Mouse (Mus musculus): ENCODE results near the gene Hnrnpa3.
A peak's percentile ranks its signal among the peaks of the same experiment; 100 is the strongest.
"Not testable (repeated sequence)": the region's sequence is repeated elsewhere in the genome, so short reads cannot be mapped to it uniquely, and the experiment has no call there.

Gene Hnrnpa3

DNA sequence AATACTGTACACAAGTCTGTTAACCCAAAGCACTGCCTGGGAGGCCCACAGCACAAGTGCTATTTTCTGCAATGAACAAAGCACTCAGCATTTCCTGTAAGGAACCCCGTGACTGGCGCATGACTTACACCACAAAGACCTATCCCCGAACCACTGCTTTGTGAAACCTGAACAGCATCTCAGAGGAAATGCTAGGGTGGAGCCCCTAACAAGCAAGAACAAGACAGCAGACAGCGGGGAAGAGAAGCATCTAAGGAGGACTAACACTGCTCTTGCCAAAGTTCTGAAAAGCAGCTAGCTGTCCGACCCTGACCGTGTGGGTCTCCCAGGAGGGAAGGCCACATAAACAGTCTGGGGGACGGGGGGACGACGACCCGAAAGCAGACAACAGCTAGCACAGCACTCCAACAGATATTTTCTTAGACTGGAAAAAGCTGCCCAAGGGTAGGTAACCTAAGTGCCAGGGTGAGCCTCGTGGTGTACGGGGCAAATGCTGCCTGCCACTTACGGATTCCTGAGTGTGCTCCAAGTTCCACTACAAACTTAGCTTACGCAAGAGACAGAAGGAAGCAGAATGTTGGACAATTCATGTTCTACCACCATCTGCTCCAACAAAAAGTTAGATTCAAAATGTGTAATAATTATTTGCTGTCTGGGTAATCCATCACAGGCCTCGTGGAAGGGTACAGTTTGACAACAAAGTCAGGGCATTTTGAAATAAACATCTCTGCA lies 24.1 kb downstream of the Hnrnpa3 start:
- DNase-seq = peak; percentile 38 to 61

DNA sequence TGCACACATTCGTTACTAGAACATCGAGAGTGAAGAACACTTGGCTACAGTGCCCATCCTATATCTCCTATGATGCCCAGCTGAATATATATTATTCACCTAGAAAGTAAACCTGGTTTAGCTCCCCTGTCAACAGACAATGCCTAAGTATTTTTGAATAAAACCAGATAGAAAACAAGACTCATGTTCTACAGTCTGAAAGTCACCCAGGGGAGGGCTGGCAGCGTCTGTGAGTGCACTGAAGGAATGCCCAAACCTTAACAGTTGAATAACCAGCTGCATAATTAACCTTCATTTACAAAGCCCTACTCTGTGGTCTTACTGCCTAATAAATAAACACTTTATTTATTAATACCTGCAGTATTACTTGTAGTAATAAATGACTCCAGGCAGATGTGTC lies 25.5 kb downstream of the Hnrnpa3 start:
- DNase-seq = no peak

DNA sequence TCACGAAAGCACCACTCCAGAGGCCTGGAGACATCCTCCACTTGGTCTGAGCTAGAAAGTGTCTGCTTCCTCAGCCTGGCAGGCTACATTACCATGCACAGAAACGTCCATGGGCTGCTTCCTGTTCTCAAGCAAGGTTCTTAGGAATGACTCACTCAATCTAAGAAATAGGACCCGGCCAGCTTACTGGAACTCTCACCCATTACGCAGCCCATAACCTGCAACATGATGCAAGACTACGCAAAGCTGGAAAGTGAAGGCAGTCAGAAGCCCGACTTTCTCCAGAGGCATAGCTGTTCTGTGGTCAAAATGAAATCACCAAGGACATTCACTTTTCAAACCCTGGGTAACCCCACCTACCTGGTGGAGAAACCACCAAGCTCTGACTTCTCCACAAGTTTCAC lies 26.4 kb downstream of the Hnrnpa3 start:
- DNase-seq = no peak

DNA sequence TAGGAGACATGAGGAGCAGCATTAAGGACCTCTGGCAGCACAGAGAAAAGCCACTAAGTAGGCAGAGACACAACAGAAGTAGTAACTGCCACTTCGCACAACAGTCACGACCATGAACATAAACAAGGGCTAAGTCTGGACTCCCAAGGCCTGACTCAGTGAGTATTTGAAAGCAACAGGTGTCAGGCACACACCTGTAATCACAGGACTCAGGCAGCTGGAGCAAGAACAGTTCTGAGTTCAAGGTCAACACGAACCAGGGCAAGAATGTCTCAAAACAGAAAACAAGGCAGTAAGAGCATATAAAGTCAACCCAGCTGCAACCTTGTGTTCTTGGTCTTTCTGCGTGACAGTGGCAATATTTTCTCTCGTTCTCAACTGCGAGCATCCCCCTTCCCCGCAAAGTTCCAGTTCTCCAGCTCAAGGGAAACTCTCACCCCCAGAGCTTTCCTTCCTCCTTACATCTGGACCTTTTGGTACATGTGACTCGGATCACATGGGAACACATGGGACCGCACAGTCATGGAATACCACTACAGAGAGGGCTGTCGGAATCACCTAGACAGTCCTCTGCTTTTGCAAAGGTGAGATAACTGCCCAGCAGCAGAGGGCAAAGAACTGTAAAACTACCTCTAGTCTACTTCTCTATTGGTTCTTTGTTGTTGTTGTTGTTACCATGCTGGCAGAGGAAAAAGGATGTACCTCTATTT lies 28.1 kb downstream of the Hnrnpa3 start:
- DNase-seq = no peak

DNA sequence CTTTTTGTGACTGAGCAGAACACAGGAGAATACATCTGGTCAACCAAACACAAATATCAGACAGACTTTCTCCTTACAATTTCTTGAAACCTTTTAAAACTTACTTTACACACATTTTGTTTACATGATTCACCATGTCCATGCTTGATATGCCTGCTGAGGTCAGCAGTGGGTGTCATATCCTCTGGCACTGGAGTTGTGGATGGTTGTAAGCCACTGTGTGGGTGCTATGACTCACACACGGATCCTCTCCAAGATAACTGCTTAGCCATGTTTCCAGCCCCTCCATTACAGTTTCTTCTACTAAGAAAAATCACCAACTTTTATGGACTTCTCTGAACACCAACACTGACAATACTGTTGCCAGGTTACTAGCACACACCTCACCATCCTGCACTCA lies 29.8 kb downstream of the Hnrnpa3 start:
- DNase-seq = no peak

DNA sequence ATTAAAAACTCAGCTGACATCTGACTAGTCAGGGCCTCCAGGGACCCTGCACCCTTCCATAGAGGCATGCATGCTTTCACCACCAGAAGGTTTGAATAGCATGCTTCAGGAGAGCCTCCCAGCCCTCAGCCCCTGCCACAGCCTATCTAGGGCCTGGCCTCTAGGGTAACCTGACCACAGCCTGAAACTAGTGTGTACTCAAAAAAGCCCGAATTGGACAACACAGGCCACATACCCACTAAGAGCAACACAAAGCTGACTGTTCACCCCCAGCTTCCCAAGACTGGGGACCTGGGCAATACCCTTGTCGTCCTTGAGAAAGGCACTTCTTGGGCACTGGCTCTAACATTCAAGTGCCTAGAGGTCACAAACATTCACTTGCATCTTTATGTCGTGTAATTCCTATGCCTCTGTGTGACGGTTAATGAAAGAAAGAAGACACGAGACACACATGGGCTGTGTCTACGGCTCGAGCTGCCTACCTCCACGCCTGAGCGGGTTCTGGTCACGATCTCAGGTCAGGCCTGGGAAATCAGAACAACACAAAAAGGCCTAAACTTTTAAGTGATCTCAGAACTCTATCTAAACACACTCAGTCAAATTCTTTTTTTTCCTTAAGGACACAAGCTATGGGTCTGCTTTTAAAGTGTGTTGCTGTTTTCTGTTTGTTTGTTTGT lies 30.6 kb downstream of the Hnrnpa3 start:
- DNase-seq = no peak

DNA sequence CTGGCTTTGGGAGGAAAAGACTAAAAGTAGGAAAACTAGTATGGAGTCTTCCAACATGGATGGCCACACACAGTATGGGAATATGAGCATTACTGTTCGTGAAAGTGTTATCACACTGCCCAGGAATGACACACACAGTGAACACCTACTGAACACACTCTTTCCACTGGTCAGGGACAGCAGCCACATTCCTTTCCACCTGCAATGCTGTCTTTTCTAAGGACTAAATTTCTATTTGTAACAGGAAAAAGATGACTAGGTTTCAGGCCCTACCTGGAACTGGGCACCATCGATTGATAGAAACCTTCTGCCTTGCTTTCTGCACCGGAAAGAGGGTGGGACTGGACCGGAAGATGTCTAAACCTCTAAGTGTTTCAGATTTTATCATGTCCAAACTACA lies 31.6 kb downstream of the Hnrnpa3 start:
- DNase-seq = no peak

DNA sequence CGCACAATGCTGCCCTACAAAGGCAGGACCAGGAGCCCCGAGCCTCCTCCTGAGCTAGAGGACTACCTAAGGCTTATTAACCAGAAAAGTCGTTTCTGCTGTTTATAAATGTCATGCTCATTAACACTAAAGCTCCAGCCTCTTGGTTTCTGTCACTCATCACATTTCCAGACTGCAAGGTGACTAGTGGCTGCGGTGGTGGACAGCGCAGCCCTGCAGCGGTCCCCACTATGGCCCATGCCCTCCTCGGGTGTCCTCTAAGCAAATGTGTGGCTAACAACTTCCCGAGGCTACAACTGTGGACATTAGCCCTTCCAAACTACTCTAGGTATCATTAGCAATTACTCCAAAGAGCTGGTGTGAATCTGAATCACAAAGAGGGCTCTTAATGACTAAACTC lies 32.3 kb downstream of the Hnrnpa3 start:
- no peak for DNase-seq

DNA sequence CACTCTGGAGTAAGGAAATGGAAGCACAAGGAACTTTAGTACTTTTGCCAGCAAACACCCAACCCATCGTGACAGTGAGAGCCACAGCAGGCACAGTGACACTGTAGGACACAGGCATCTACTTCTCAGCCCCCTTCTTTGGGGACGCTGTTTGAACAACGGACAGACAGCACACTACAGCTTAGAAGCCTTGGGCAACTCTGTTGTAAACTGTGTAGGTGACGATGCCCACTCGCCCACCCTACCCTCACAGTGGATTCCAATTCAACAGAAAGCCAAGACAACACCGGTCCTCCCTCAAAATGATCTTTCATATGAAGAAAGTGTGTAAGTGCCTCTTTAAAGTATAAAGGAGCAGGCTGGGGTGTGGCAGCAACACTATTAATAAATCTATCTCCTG lies 33.3 kb downstream of the Hnrnpa3 start:
- DNase-seq = no peak

DNA sequence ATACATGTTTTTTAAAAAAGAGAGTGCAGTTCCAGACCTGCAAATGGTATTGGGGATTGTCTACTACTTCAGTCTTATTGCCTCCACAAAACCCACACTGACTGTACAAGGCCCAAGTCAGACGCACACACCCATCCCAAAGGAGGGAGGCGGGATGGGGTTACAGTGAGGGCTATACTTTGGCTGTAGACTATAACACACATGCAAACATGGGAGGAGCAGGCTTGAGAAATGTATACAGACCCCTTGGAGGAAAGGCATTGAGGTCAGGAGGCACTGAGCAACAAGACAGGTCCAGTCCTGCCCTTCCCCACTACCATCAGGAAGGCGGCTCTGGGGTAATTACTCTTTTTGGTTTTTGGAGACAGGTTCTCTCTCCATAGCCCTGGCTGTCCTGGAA lies 35.9 kb downstream of the Hnrnpa3 start:
- not testable (repeated sequence) for DNase-seq

DNA sequence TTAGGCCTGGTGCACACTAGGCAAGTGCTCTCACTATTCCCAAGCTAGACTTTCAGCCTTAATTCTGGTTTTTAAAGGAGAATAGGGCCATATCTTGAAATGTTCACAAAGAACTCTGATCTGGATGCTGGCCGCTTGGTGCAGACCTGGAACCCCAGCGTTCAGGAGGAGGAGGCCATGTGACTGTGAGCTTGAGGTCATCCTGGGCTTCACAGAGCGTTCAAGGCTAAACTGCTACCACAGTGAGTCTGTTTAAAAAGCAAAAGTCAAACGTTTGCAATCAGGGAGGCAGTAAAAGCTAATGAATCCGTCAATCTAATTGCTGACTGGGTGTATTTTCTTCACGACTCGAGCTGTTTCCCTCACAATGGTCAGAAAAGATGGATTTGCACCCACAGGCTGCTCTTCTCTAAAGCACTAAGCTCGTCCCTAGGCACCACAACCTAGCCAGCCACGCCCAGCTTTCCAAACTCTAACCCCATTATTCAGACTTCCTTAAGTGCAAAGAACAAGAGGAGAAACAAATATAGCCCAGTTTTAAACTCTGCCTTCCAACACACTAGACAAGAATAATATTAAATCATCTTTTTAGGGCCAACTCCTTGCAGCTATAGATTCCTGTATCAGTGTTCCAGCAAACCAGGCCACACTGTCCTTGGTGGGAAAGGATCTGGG lies 36.8 kb downstream of the Hnrnpa3 start:
- no peak for DNase-seq

DNA sequence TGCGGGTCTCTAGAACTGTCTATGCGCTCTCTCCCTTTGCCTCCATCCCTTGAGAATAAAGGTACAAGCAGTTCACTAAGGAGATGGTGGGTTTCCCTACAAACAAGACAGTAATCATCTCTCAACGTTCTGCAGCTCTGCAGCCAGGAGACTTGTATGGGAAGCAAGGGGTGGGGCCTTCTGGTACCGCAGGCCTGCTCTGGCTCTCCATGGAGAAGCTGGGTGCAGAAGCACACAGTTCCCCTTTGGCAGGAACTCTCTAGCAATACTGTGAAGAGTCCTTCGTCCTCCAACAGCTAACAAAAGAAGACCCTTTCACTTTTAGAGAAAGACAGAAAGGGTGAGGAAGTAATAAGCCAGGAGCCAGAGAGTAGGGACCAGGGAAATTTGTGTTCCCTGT lies 37.3 kb downstream of the Hnrnpa3 start:
- no peak for DNase-seq

DNA sequence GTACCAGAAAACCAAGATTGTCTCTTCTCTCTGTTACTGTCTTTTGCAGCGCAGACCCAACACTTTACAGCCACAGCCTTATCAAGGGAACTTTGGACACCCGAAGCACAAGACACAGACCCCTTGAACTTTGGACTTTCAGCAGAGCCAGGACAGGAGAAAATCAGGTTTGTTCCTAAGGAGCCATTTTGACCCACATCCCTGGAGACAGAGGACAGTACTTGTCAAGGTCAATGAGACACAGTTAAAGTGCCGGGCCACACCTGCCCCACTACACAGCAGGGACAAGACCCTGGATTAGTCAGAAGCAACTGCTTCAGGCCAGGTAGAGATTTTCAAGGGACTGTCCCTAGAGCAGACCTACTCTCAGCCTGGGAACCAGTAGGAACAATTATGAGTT lies 38.2 kb downstream of the Hnrnpa3 start:
- no peak for DNase-seq

DNA sequence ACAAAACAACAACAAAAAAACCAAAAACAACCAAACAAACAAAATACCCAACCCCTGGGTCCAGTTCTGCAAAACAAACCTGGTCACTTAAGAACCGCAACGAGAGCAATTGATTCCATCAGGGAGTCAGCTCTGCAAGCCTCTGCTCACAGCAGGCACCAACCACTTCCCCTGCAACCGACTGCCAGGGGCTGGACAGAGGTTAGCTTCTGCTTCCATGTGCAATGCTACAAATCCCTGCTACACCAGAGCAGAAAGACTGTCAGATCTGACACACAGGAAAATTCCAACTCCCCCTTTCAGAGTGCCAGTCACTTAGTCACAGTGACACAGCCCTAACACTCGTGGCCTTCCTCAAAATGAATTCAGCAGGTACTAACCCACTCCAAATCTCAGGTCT lies 38.9 kb downstream of the Hnrnpa3 start:
- no peak for DNase-seq

DNA sequence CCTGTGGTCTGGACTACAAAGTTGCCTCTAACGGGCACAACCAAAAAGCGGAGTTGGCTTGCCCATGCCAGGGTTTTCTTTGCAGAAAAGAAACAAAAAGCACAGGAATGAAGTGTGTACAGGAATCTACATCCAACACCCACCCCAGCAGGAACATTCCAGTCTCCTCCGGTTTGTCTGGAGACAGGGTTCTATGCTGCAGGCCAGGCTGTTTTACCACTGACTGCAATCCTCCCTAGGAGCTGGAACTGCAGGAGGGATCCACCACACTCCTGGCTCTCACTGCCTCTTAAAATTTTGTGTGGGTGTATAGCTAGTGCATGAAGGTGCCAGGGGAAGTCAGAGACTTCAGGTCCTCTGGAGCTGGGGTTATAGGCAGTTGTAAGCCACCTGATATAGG lies 39.8 kb downstream of the Hnrnpa3 start:
- no peak for DNase-seq

DNA sequence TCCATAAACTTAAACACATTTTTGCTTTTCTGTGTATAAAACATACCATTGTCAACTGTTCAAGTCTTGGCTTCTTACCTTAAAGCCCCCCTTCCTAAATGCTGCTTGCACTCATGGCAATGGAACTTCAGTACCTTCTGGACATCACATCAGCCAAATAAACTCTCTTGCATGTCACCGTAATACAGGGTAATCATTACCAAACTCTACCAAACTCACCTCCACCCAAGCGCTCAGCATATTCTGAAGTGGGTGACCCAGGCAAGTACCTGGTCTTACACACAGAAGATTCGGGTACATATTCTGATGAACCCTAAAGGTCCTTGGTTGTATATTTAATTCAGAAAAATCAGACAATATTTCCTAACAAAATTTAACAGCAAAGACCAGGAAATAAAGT lies 41.5 kb downstream of the Hnrnpa3 start:
- DNase-seq = no peak

DNA sequence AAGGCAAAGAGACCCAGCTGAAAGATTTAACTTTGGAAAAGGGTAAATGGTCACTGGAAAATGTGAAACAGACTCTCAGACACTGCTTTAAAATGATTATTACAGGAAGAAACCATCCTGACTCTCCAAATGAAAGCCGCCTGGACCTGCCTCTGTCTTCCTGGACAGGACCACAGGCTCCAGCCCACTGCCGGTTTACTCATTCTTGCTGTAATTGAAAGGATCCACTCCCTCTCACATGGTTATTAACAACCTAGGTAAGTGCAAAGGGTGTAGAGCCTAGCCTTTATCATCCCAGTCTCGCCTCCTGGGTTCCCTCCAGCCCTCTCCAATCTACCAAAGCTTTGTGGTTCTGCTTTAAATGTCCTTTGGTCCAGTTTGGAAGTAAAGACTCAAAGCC lies 42.1 kb downstream of the Hnrnpa3 start:
- DNase-seq = no peak

DNA sequence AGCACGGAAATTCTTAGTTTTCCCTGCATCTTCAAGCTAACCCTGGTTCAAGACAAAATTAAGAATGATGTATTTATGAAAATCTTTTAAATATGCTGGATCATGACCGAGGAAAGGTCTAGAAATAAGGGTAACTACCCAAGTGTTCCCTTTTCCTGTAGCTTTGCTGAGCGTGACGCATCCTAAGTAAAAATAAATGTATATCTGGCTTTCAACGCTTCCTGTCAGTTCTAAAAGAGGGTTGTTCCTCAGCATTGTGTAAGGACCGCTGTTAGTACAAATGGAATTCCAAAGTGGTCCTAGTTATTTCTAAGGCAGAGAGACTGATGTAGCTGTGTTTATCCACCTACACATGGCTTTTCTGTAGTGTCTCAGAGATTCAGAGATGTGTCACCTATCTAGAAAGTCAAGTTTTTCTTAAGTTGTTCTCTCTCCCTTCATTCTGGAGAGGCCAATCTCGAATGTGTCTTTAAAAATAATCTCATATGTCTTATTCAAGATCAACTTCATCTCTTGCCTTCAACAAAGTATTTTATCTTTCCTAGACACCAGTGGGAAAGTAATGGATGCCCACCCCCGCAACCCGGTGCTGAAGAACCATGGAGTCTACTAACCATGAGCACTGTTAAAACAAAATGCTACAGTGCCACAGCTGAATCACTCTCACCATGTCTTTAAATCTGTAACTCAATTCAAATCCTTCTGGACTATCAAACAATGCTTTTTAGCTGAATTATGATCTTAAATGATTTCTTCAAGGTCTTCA lies 42.9 kb downstream of the Hnrnpa3 start:
- no peak for DNase-seq

DNA sequence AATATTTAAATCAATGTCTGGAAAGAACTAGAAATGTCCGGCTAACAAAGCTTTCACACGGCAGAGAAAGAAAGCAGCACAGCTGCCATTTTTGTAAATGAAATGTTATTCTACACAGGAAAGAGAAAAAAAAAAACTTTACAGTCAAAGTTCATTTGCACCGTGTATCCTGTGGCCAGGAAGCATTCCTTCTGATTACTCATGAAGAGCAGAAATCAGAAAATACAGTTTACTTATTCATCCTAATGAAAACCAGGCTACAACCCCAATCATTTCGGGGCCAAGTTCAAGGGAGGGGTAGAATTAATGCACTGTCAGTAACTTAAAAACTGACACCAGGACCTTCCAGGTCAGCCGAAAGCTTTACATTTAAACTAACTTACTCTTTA lies 43.5 kb downstream of the Hnrnpa3 start:
- DNase-seq = no peak

DNA sequence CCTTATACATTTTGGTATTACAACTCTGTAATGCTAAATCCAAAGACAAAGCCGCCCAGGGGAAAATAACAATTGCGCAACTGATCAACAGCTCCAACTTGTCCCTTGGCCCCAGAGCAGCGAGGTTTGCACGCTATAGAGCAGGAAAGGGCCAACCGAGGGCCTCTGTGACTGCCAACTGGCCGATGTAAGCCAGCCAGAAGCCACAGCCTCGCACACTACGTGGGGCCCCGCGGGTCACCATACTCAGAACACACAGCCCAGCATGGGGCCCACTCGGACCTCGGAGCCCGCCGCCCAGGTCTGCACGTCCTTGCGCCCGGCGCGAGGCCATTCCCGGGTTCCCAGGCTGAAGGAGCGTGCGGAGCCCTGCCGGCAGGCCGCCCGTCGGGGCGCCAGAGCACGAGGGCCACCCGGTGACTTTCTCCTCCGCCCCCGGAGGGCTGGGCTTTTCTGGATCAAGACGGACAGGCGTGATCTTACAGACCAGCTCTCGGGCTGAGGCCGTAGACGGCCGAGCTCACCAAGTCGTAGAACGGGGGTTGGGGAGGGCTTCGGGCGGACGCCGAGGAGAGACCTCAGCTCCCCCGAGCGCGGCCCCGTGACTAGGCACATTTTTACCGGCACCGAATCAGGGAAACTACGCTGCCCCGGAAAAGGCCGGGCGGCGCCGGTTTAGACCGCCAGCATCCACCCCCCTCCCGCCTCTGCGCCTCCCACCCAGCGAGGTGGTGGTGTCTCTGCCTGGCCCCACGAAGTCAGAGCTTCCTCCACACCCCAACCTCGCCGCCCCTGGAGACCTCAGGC lies 44.5 kb downstream of the Hnrnpa3 start:
- DNase-seq = peak; percentile 96 to 97

DNA sequence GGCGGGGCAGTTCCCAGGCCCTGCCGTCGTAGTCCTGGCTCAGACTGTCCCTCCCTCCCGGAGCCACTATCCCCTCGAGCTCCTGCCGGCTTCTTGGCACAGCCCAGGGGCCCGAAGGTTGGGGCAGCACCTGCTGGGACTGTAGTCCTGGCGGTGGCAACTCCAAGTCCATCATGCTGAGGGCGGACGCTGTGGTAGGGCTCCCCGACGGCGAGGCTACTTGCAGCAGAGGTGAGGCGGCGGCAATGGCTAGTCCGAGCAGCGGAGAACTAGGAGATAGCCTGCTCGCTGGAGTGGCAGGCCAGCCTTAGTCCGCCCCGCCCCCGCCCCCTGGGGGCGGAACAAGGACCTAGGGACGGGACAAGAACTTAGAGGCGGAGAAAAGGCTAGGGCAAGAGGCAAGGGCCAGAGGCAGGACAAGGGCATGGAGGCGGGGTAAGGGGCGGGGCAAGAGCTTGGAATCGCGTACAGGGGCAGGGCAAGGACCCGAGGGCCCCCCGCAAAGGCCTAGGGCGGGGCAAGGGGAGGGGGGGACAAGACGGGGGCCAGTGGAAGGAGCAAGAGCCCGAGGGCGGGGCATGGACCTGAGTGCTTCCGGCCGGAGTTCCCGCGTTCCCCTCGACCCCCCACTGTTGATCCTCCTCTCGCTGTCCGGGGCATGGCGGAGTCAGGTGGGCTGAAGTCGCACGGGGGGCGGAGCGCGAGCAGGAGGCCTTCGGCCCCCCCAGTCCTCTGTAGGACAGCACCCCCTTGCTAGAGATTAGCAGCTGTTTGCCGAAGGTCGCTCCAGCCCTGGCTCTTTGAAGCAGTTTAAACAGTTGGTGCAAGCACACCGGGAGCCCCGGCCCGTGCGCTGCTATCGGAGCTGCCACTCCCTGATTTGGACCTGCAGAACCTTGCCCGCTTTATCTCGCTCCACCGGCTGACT lies 45.4 kb downstream of the Hnrnpa3 start, which contains the start of gene Nfe2l2:
Nfe2l2 (minus strand) TSS at position 408 of the 928 bp plus-strand sequence.
- peak; percentile 100 for DNase-seq
